Mouse (Mus musculus) left cerebral cortex, adult 11 months (tissue): ENCODE data around the gene Tifa.

ENCODE experiments used
- DNase-seq: peaks from one replicate; pipeline ENCODE4 v3.0.0; 2022; ENCODE audit warnings: low spot score

The Tifa gene

DNA sequence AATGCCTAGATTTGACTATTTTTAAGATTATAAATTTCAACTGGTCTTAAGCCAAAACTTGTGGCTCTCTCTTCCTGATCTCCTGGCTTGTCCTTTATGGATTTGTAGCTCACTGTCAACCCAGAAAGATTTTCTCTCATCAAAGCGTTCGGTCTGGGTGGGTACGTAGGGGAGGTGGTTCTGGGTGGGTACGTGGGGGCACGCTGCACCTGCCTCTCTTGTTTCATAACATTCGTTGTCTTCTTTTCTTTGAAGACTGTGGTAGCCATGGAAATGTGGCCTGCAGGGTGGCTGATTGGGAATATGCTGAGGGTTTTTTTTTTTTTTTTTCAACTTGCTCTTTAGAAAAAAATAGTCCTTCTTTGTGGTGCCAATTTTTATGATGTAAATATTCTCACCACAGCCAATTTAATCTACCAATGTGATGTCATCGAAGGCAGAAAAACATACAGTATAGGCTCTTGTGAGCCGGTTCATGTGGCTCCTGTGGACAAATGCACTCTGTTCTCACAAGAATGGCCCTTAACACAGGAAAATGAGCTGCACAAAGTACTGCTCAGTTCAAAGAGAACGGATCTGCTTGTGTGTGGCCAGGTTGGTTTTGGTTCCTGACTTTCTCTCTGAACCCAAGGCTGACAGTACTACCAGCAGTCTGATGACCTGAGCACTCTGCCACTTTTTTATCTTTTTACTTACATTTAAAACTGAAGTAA, 78.6 kb downstream of the Tifa start:
- DNase-seq = no peak

DNA sequence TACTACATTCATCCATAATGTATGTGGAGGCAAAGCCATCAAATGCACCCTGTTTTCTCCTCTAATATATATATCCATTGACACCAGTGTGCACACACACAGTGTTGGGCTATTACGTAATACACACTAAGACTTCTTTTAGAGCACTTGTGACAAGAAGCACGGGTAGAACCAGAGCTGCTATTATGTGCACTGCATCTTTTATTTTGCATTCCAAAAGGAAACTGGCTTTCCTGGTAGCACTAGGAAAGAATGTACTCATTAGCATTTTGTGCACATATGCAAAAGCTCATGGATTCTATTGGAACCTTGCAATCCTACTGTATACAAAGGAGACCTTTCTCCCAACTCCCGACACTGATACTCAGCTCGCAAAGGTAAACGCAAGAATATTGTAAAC, 79.3 kb downstream of the Tifa start:
- DNase-seq = no peak

DNA sequence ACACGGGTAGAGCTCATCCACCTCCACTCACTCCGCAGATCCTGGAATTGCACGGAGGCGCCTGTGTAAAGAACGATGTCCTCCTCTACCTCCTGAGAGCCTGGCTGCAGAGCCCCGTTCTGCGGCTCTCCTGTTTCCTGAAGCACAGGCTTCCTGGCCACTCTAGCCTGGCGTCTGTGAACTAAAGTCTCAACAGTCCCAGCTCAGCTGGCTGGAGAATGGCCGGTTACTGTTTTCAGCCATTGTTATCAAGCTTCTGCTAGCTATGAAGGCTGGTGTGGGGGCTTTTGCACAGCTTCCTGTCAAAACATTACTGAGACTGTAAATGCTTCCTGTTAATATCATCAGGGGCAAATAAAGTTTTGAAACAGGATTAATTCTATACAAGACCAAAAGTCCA, 82.0 kb downstream of the Tifa start:
- DNase-seq = no peak

GRCm38 (mm10) chr3:127874254-127874883, 84.8 kb downstream of the Tifa start:
- no peak for DNase-seq

DNA sequence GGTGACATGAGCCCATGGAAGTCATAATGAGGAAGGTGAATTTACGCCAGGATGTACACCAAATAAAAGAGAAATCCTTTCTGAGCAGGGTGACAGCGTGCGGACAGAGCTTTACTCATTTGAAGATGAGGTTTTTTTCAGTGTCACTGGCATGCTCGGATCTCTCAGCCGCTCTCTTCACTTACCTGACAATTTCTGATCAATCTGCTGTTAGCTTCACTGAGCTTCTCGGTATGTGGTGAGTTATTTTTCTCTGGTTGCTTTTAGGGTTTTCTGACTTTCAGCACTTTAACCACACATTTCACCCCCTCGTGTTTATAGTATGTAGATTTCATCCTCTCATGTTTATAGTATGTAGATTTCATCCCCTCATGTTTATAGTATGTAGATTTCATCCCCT, 85.5 kb downstream of the Tifa start:
- DNase-seq = no peak

DNA sequence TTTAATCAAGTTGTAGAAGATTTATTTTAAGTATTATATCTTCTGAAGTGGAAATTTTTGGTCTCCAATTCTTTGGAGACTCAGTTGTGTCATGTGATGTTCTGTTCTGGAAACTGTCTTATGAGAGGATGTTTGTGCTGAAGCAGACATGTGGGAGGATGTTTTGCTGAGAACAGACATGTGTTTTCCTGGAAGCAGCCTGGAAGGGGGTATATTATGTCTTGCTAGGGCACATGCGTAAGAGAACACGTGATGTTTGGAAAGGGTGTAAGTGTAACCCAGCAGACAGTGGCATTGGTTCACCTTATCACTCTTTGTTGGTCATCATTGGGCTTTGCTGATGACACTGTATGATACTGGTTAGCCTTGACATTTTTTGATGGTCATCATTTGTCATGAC, 85.9 kb downstream of the Tifa start:
- no peak for DNase-seq

- no peak for DNase-seq
Measured at GRCm38 (mm10) chr3:127879968-127880367, 90.4 kb downstream of the Tifa start.

- DNase-seq = no peak
Measured at GRCm38 (mm10) chr3:127881684-127882083, 92.1 kb downstream of the Tifa start.
